Mouse (Mus musculus) megakaryocyte progenitor cell, adult 5-6 weeks (primary cell): ENCODE results near the gene Dmpk. TPM values are rescaled to one million over a fixed set of nuclear protein-coding genes. Genes with fewer than 3 reads are reported as not detected.

Experiments
- ATAC-seq: replicated peaks from 2 replicates; pipeline ENCODE4 v1.8.0; 2016; ENCODE audit warnings: mild to moderate bottlenecking, moderate TSS enrichment, inconsistent platforms; ENCODE audit not compliant: poor library complexity
- total RNA-seq, 2 experiments: library from RNA; stranded (forward) in 1 of 2; stranded (reverse) in 1 of 2; fragments of 157-497, 149-512 nt in 1 of 2; fragments of 200-1000 nt in 1 of 2; gene quantifications; 2 replicates each; pipeline versions ENCODE4 v1.2.3 to v1.2.4; 2015 to 2017

The Dmpk gene
- total RNA-seq, 2 experiments from 2014 or later: 1.9 TPM; not detected in 1

GRCm38 (mm10) chr7:19137380-19137779, 53.7 kb downstream of the Dmpk start:
- ATAC-seq: peak; percentile 78

Other genes starting within 250 kb of the Dmpk start
- 0.15 and 0.44 TPM in 2 replicates for gene Mill2, start 243.9 kb upstream of the Dmpk start, total RNA-seq (2015)
- 0.75 TPM in 1 of 2 replicates, not detected in the other for gene Mill2, start 243.9 kb upstream of the Dmpk start, total RNA-seq (2017)
- 264 and 265 TPM in 2 replicates for gene Pglyrp1, start 212.5 kb upstream of the Dmpk start, total RNA-seq (2015)
- gene Pglyrp1, start 212.5 kb upstream of the Dmpk start, total RNA-seq (2017): 31.3 and 35.6 TPM in 2 replicates
- gene Ccdc61, start 173.4 kb upstream of the Dmpk start, total RNA-seq (2015): 11.9 and 14.1 TPM in 2 replicates
- gene Ccdc61, start 173.4 kb upstream of the Dmpk start, total RNA-seq (2017): 11.3 and 17.0 TPM in 2 replicates
- gene Nova2, start 158.0 kb upstream of the Dmpk start, total RNA-seq (2015): not detected in 2 replicates
- not detected in 2 replicates for gene Nova2, start 158.0 kb upstream of the Dmpk start, total RNA-seq (2017)
- not detected in 2 replicates for gene Nanos2, start 96.4 kb upstream of the Dmpk start, total RNA-seq (2015)
- not detected in 2 replicates for gene Nanos2, start 96.4 kb upstream of the Dmpk start, total RNA-seq (2017)
- gene Mypop, start 92.6 kb upstream of the Dmpk start, total RNA-seq (2015): 0.17 TPM in 1 of 2 replicates, not detected in the other
- gene Mypop, start 92.6 kb upstream of the Dmpk start, total RNA-seq (2017): not detected in 2 replicates
- 16.4 and 16.8 TPM in 2 replicates for gene Irf2bp1, start 79.8 kb upstream of the Dmpk start, total RNA-seq (2015)
- gene Irf2bp1, start 79.8 kb upstream of the Dmpk start, total RNA-seq (2017): 12.5 and 13.1 TPM in 2 replicates
- gene Foxa3, start 60.3 kb upstream of the Dmpk start, total RNA-seq (2015): not detected in 2 replicates
- gene Foxa3, start 60.3 kb upstream of the Dmpk start, total RNA-seq (2017): not detected in 2 replicates
- gene Sympk, start 59.5 kb upstream of the Dmpk start, total RNA-seq (2015): 58.1 and 74.7 TPM in 2 replicates
- gene Sympk, start 59.5 kb upstream of the Dmpk start, total RNA-seq (2017): 44.9 and 48.6 TPM in 2 replicates
- not detected in 2 replicates for gene Rsph6a, start 29.2 kb upstream of the Dmpk start, total RNA-seq (2015)
- gene Rsph6a, start 29.2 kb upstream of the Dmpk start, total RNA-seq (2017): 0.61 TPM in 1 of 2 replicates, not detected in the other
- gene Dmwd, start 7.6 kb upstream of the Dmpk start, total RNA-seq (2015): 4.4 and 5.5 TPM in 2 replicates
- 1.5 and 2.3 TPM in 2 replicates for gene Dmwd, start 7.6 kb upstream of the Dmpk start, total RNA-seq (2017)
- gene Six5, start 10.7 kb downstream of the Dmpk start, total RNA-seq (2015): 2.8 and 3.9 TPM in 2 replicates
- gene Six5, start 10.7 kb downstream of the Dmpk start, total RNA-seq (2017): 2.3 and 2.4 TPM in 2 replicates
- 0.24 and 0.57 TPM in 2 replicates for gene Gm4969, start 34.5 kb downstream of the Dmpk start, total RNA-seq (2015)
- gene Gm4969, start 34.5 kb downstream of the Dmpk start, total RNA-seq (2017): 0.03 and 0.42 TPM in 2 replicates
- 2.0 and 2.1 TPM in 2 replicates for gene Fbxo46, start 36.0 kb downstream of the Dmpk start, total RNA-seq (2015)
- 4.2 and 5.0 TPM in 2 replicates for gene Fbxo46, start 36.0 kb downstream of the Dmpk start, total RNA-seq (2017)
- 6.5 and 6.9 TPM in 2 replicates for gene Qpctl, start 65.4 kb downstream of the Dmpk start, total RNA-seq (2015)
- 3.4 and 5.6 TPM in 2 replicates for gene Qpctl, start 65.4 kb downstream of the Dmpk start, total RNA-seq (2017)
- 106 and 117 TPM in 2 replicates for gene Snrpd2, start 65.9 kb downstream of the Dmpk start, total RNA-seq (2015)
- 78.6 and 83.9 TPM in 2 replicates for gene Snrpd2, start 65.9 kb downstream of the Dmpk start, total RNA-seq (2017)
- not detected in 2 replicates for gene Gipr, start 82.3 kb downstream of the Dmpk start, total RNA-seq (2015)
- not detected in 2 replicates for gene Gipr, start 82.3 kb downstream of the Dmpk start, total RNA-seq (2017)
- gene Eml2, start 92.6 kb downstream of the Dmpk start, total RNA-seq (2015): 4.3 and 5.5 TPM in 2 replicates
- 8.0 and 15.1 TPM in 2 replicates for gene Eml2, start 92.6 kb downstream of the Dmpk start, total RNA-seq (2017)
- gene Gpr4, start 128.7 kb downstream of the Dmpk start, total RNA-seq (2015): 0.12 TPM in 1 of 2 replicates, not detected in the other
- gene Gpr4, start 128.7 kb downstream of the Dmpk start, total RNA-seq (2017): not detected in 2 replicates
- 12.4 and 16.1 TPM in 2 replicates for gene Opa3, start 144.5 kb downstream of the Dmpk start, total RNA-seq (2015)
- 19.9 and 25.0 TPM in 2 replicates for gene Opa3, start 144.5 kb downstream of the Dmpk start, total RNA-seq (2017)
- gene Vasp, start 188.0 kb downstream of the Dmpk start, total RNA-seq (2015): 46.7 and 49.6 TPM in 2 replicates
- gene Vasp, start 188.0 kb downstream of the Dmpk start, total RNA-seq (2017): 71.0 and 73.0 TPM in 2 replicates
- 0.20 TPM in 1 of 2 replicates, not detected in the other for gene Ppm1n, start 196.2 kb downstream of the Dmpk start, total RNA-seq (2015)
- gene Ppm1n, start 196.2 kb downstream of the Dmpk start, total RNA-seq (2017): not detected in 2 replicates
- gene Rtn2, start 198.8 kb downstream of the Dmpk start, total RNA-seq (2015): not detected in 2 replicates
- not detected in 2 replicates for gene Rtn2, start 198.8 kb downstream of the Dmpk start, total RNA-seq (2017)
- 18.2 and 28.4 TPM in 2 replicates for gene Fosb, start 226.2 kb downstream of the Dmpk start, total RNA-seq (2015)
- 12.7 and 13.2 TPM in 2 replicates for gene Fosb, start 226.2 kb downstream of the Dmpk start, total RNA-seq (2017)